Mouse (Mus musculus): ENCODE data around the gene Ergic3. TPM values are rescaled to one million over a fixed set of nuclear protein-coding genes. Genes with fewer than 3 reads are reported as not detected.
A peak's percentile ranks its signal among the peaks of the same experiment; 100 is the strongest.

Gene Ergic3
- polyA plus RNA-seq, 1 experiment from 2014 or later, result 467 TPM

GRCm38 (mm10) chr2:156005393-156005792 lies 2.5 kb upstream of the Ergic3 start:
- H3K27ac ChIP-seq (replicated peaks), result no peak overlapping the region
- H3K27me3 ChIP-seq, result no peaks in the 10 kb centered on the region
- no peak for ATAC-seq (ENCODE audit: low FRiP score, low read depth)
- WGBS, result 91% methylated on average over 4 of the region's 4 CpGs
- H3K4me3 ChIP-seq, result no peak overlapping the region
- H3K9ac ChIP-seq, result no peak overlapping the region
- peaks cover 16% of the 10 kb centered on the region for H3K4me1 ChIP-seq (replicated peaks)
- no peaks in the 10 kb centered on the region for H3K9me3 ChIP-seq
- no peak overlapping the region for H3K4me2 ChIP-seq
- peaks cover 12% of the 10 kb centered on the region for H3K36me3 ChIP-seq

- Histone ChIP-seq H3K9ac (no peak overlapping the region), H3K4me2 (no peak overlapping the region), H3K9me3 (no peaks in the 10 kb centered on the region), H3K4me1 (replicated peaks) (no peaks in the 10 kb centered on the region), H3K27ac (replicated peaks) (no peak overlapping the region), H3K27me3 (no peaks in the 10 kb centered on the region), H3K4me3 (no peak overlapping the region), H3K36me3 (peaks cover 62% of the 10 kb centered on the region)
- WGBS, result 95% methylated on average over 3 of the region's 3 CpGs
- ATAC-seq (ENCODE audit: low FRiP score, low read depth), result no peak
Measured at GRCm38 (mm10) chr2:156018106-156018505, 10.3 kb downstream of the Ergic3 start.

- 90% methylated on average over 8 of the region's 8 CpGs for WGBS
- H3K36me3 ChIP-seq, result peaks cover 31% of the 10 kb centered on the region
- H3K4me2 ChIP-seq, result no peak overlapping the region
- H3K9me3 ChIP-seq, result no peaks in the 10 kb centered on the region
- no peak for ATAC-seq (ENCODE audit: low FRiP score, low read depth)
- no peaks in the 10 kb centered on the region for H3K4me1 ChIP-seq (replicated peaks)
- no peak overlapping the region for H3K27ac ChIP-seq (replicated peaks)
- no peaks in the 10 kb centered on the region for H3K27me3 ChIP-seq
- no peak overlapping the region for H3K9ac ChIP-seq
- H3K4me3 ChIP-seq, result no peak overlapping the region
Measured at GRCm38 (mm10) chr2:156021219-156021618, 13.4 kb downstream of the Ergic3 start.

- no peaks in the 10 kb centered on the region for H3K4me1 ChIP-seq (replicated peaks)
- no peak for ATAC-seq (ENCODE audit: low FRiP score, low read depth)
- H3K4me3 ChIP-seq, result no peak overlapping the region
- 90% methylated on average over 2 of the region's 2 CpGs for WGBS
- H3K9ac ChIP-seq, result no peak overlapping the region
- H3K27me3 ChIP-seq, result no peaks in the 10 kb centered on the region
- no peaks in the 10 kb centered on the region for H3K9me3 ChIP-seq
- H3K27ac ChIP-seq (replicated peaks), result no peak overlapping the region
- H3K4me2 ChIP-seq, result no peak overlapping the region
- H3K36me3 ChIP-seq, result peaks cover 26% of the 10 kb centered on the region
Measured at GRCm38 (mm10) chr2:156021765-156022164, 13.9 kb downstream of the Ergic3 start.

- no peak for ATAC-seq (ENCODE audit: low FRiP score, low read depth)
- Histone ChIP-seq H3K4me1 (replicated peaks) (no peaks in the 10 kb centered on the region), H3K27me3 (no peaks in the 10 kb centered on the region), H3K9ac (no peak overlapping the region), H3K9me3 (no peaks in the 10 kb centered on the region), H3K36me3 (no peaks in the 10 kb centered on the region), H3K27ac (replicated peaks) (no peak overlapping the region), H3K4me2 (no peak overlapping the region), H3K4me3 (no peak overlapping the region)
Measured at GRCm38 (mm10) chr2:156025482-156025881, 17.6 kb downstream of the Ergic3 start.

- no peaks in the 10 kb centered on the region for H3K27me3 ChIP-seq
- no peak overlapping the region for H3K4me3 ChIP-seq
- 97% methylated on average over 3 of the region's 3 CpGs for WGBS
- ATAC-seq (ENCODE audit: low FRiP score, low read depth), result no peak
- no peak overlapping the region for H3K4me2 ChIP-seq
- no peak overlapping the region for H3K27ac ChIP-seq (replicated peaks)
- H3K4me1 ChIP-seq (replicated peaks), result no peaks in the 10 kb centered on the region
- H3K9ac ChIP-seq, result no peak overlapping the region
- no peaks in the 10 kb centered on the region for H3K36me3 ChIP-seq
- no peaks in the 10 kb centered on the region for H3K9me3 ChIP-seq
Measured at GRCm38 (mm10) chr2:156039390-156039789, 31.5 kb downstream of the Ergic3 start.

GRCm38 (mm10) chr2:156042903-156043302 lies 35.1 kb downstream of the Ergic3 start:
- Histone ChIP-seq H3K27me3 (peaks cover 10% of the 10 kb centered on the region; the same call in 1 of the 2 replicates), H3K9me3 (no peaks in the 10 kb centered on the region), H3K27ac (replicated peaks) (no peak overlapping the region), H3K9ac (no peak overlapping the region), H3K4me1 (replicated peaks) (0 out of 2 replicates have a peak, but pooled peaks cover 3% of the 10 kb centered on the region), H3K36me3 (no peaks in the 10 kb centered on the region), H3K4me3 (no peak overlapping the region), H3K4me2 (no peak overlapping the region)
- ATAC-seq (ENCODE audit: low FRiP score, low read depth), result no peak
- WGBS, result 86% methylated on average over 8 of the region's 8 CpGs

GRCm38 (mm10) chr2:156047929-156048328 lies 40.1 kb downstream of the Ergic3 start:
- H3K4me1 ChIP-seq (replicated peaks), result 0 out of 2 replicates have a peak, but pooled peaks cover 5% of the 10 kb centered on the region
- H3K36me3 ChIP-seq, result no peaks in the 10 kb centered on the region
- no peak overlapping the region for H3K27ac ChIP-seq (replicated peaks)
- no peak overlapping the region for H3K4me3 ChIP-seq
- no peaks in the 10 kb centered on the region for H3K9me3 ChIP-seq
- 7% methylated on average over 19 of the region's 19 CpGs for WGBS
- ATAC-seq (ENCODE audit: low FRiP score, low read depth), result no peak
- peak overlapping the region; percentile 31; the same call in 1 of the 2 replicates for H3K4me2 ChIP-seq
- H3K27me3 ChIP-seq, result peaks cover 10% of the 10 kb centered on the region; the same call in 1 of the 2 replicates
- H3K9ac ChIP-seq, result no peak overlapping the region

- H3K27me3 ChIP-seq, result 0 out of 2 replicates have a peak, but pooled peaks cover under 1% of the 10 kb centered on the region
- no peaks in the 10 kb centered on the region for H3K9me3 ChIP-seq
- no peak within 1 kb of the TSS for H3K4me2 ChIP-seq
- no peaks in the 10 kb centered on the region for H3K36me3 ChIP-seq
- no peak within 1 kb of the TSS for H3K4me3 ChIP-seq
- H3K27ac ChIP-seq (replicated peaks), result no peak within 1 kb of the TSS
- WGBS, result 88% methylated on average over 9 of the region's 9 CpGs
- H3K4me1 ChIP-seq (replicated peaks), result 0 out of 2 replicates have a peak, but pooled peaks cover 3% of the 10 kb centered on the region
- ATAC-seq (ENCODE audit: low FRiP score, low read depth), result no peak
- H3K9ac ChIP-seq, result no peak within 1 kb of the TSS
Measured at GRCm38 (mm10) chr2:156052816-156053215, 45.0 kb downstream of the Ergic3 start, which contains the start of gene Fer1l4. Fer1l4 (minus strand) TSS chr2:156052947.

GRCm38 (mm10) chr2:156065099-156066041 lies 57.5 kb downstream of the Ergic3 start, which contains the start of gene Spag4:
Spag4 (plus strand) TSS chr2:156065175.
- WGBS, result under 1% methylated on average over 69 of the region's 81 CpGs
- Histone ChIP-seq H3K4me3 (peak within 1 kb of the TSS; percentile 79), H3K4me1 (replicated peaks) (peaks cover 17% of the 10 kb centered on the region), H3K36me3 (peaks cover 22% of the 10 kb centered on the region), H3K9ac (peak within 1 kb of the TSS; percentile 72), H3K27ac (replicated peaks) (peak within 1 kb of the TSS; percentile 82), H3K4me2 (peak within 1 kb of the TSS; percentile 95), H3K27me3 (no peaks in the 10 kb centered on the region), H3K9me3 (no peaks in the 10 kb centered on the region)
- peak; percentile 80 for ATAC-seq (ENCODE audit: low FRiP score, low read depth)

- no peaks in the 10 kb centered on the region for H3K27me3 ChIP-seq
- whole genome bisulfite sequencing, result 31% methylated on average over 10 of the region's 10 CpGs
- peaks cover 17% of the 10 kb centered on the region for H3K4me1 ChIP-seq (replicated peaks)
- H3K27ac ChIP-seq (replicated peaks), result no peak overlapping the region
- peaks cover 29% of the 10 kb centered on the region for H3K36me3 ChIP-seq
- ATAC-seq (ENCODE audit: low FRiP score, low read depth), result no peak; the same call in 1 of the 2 replicates
- H3K9me3 ChIP-seq, result no peaks in the 10 kb centered on the region
- peak overlapping the region; percentile 95 for H3K4me2 ChIP-seq
- peak overlapping the region; percentile 79 for H3K4me3 ChIP-seq
- peak overlapping the region; percentile 72 for H3K9ac ChIP-seq
Measured at GRCm38 (mm10) chr2:156066126-156066525, 58.3 kb downstream of the Ergic3 start.
